Mouse (Mus musculus): ENCODE measurements at regions not wholly inside any gene's neighbourhood (a gene's known extent, or its start where the extent isn't known, plus 50 kb on each side); places are given as distances from the start of the nearest gene placed in this dataset.

DNA sequence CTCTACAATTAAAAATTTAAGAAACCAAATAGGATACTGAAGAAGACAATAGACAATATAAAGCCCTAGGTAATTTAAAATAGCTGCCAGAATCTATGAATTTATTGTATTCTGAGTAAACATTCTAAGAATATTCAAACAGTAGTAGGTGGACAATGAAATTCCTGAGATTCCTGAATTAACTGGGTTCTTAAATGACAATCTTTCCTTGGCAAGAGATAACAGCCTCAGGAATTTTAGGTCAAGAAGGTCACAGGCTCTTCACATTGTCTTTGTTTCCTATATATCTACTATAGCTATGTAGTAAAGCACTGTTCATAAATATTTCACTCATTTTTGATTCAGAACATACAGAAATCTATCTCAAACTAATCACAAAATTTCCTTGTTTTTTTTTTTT, 919.9 kb upstream of the Cox7c start:
- Histone ChIP-seq H3K4me1 (ENCODE audit: control insufficient read depth in 2 of 2, insufficient read depth in 2 of 2, low read length in 2 of 2, poor library complexity in 1 of 2) (no peaks in the 10 kb centered on the region), H3K9ac (ENCODE audit: insufficient read depth, low read depth, low read length, poor library complexity, severe bottlenecking) (no peak overlapping the region), H3K36me3 (ENCODE audit: control insufficient read depth, insufficient read depth, low read length, poor library complexity, severe bottlenecking) (no peaks in the 10 kb centered on the region), H3K9me3 (ENCODE audit: control insufficient read depth, insufficient read depth, low read depth, low read length) (no peaks in the 10 kb centered on the region), H3K27ac (ENCODE audit: insufficient read depth, low read depth, low read length, poor library complexity, severe bottlenecking) (no peak overlapping the region), H3K4me3 (ENCODE audit: insufficient read depth in 1 of 2, low read depth in 1 of 2, low read length in 2 of 2, poor library complexity in 1 of 2, severe bottlenecking in 1 of 2) (no peak overlapping the region)
- in situ Hi-C loops (cut with MboI; ENCODE audit: low sequenced_read_pairs in 2 of 2, unreplicated experiment in 2 of 2): no loop called here
- no peak for TF ChIP-seq CHD2 (IDR thresholded peaks at IDR 0.05; ENCODE audit: low read depth, low read length)
- peak; percentile 72; the same call in 1 of the 2 replicates for TF ChIP-seq ZNF384 (IDR thresholded peaks at IDR 0.05; ENCODE audit: low read depth, low read length)
- DNase-seq (ENCODE audit: low read depth, low spot score): no peak

Measured in ES-E14 (cell line).